Mouse (Mus musculus) brain, embryonic 14.5 days (tissue): ENCODE measurements around the gene Gm10031.

Experiments
- CTCF ChIP-seq: fragments of 200-500 bp; IDR thresholded peaks from 2 replicates; pipeline ENCODE4 v1.5.1; 2012; ENCODE audit warnings: inconsistent platforms, mild to moderate bottlenecking, moderate library complexity, borderline replicate concordance; ENCODE audit not compliant: insufficient read depth, insufficient read length; ENCODE audit errors: extremely low read depth
- POLR2A ChIP-seq: fragments of 200-500 bp; IDR thresholded peaks from 2 replicates; pipeline ENCODE4 v1.6.1; 2012; ENCODE audit warnings: mild to moderate bottlenecking, inconsistent platforms, borderline replicate concordance; ENCODE audit not compliant: poor library complexity, insufficient read depth, insufficient read length, severe bottlenecking; ENCODE audit errors: extremely low read depth

GRCm38 (mm10) chr1:156476016-156476415 lies 47.8 kb upstream of the Gm10031 start:
- no peak for TF ChIP-seq CTCF
- TF ChIP-seq POLR2A = no peak
